Mouse (Mus musculus) c-Kit-positive CD71-positive TER-119-negative erythroid progenitor cells, embryonic 14.5 days (primary cell): Measurements from ENCODE around the gene Dapk2.

Experiments used
- DNase-seq: peaks from one replicate; pipeline ENCODE4 v3.0.0-alpha.2; 2013; ENCODE audit warnings: low read depth

Gene Dapk2

DNA sequence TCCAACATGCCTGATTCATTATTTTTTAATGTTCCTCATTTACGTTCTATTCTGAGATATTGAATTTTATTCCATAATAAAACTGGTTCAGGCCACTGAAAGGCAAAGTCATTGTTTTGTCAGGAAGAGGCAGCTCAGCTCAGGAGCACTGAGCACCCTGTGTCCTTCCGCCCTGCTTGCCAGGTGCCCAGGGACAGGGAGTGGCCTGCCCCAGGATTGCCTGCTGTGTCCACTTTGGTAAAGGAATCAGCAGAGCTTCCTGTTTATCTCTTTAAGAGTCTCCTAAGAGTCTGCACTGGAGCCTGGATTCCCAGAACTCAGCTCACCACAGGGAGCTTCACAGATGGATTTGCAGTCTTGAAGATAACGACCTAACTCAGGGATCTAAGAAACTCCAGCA is 153.4 kb downstream of the Dapk2 start:
- DNase-seq, result no peak

GRCm38 (mm10) chr9:66316603-66317002 is 158.6 kb downstream of the Dapk2 start:
- DNase-seq, result no peak
